Mouse (Mus musculus) heart, embryonic 10.5 days (tissue): ENCODE measurements around the gene Fam107a. TPM values are rescaled to one million over a fixed set of nuclear protein-coding genes. Genes with fewer than 3 reads are reported as not detected.

Source experiments
- DNase-seq: peaks from one replicate; pipeline ENCODE4 v3.0.0-alpha.2; 2017; ENCODE audit warnings: low spot score
- H3K27ac ChIP-seq: fragments of 300-500 bp; sonication (generic); 2 replicates; pipeline ENCODE4 v1.5.1; 2016; ENCODE audit warnings: mild to moderate bottlenecking
- H3K27me3 ChIP-seq: fragments of 300-500 bp; sonication (generic); 2 replicates; pipeline ENCODE4 v1.6.1; 2016; ENCODE audit warnings: mild to moderate bottlenecking; ENCODE audit not compliant: poor library complexity, insufficient read depth, severe bottlenecking
- H3K36me3 ChIP-seq: fragments of 300-500 bp; sonication (generic); 2 replicates; pipeline ENCODE4 v1.6.1; 2016; ENCODE audit warnings: mild to moderate bottlenecking, moderate library complexity
- H3K4me1 ChIP-seq: fragments of 300-500 bp; sonication (generic); 2 replicates; pipeline ENCODE4 v1.6.1; 2016; ENCODE audit warnings: mild to moderate bottlenecking
- H3K4me3 ChIP-seq: fragments of 300-500 bp; sonication (generic); 2 replicates; pipeline ENCODE4 v1.5.1; 2016; ENCODE audit warnings: mild to moderate bottlenecking, moderate library complexity
- H3K9me3 ChIP-seq: fragments of 300-500 bp; sonication (generic); 2 replicates; pipeline ENCODE4 v1.6.1; 2016; ENCODE audit warnings: mild to moderate bottlenecking, moderate library complexity
- WGBS: fragments of 180-500 bp; shearing (Covaris S2); methylation state at CpG from one replicate; pipeline ENCODE4 v1.1.7; 2016; 5-methylcytosine and 5-hydroxymethylcytosine counted together
- polyA plus RNA-seq: library from polyadenylated mRNA; unstranded; fragments of >200 nt; fragmentation: Nextera tagmentation; extraction: Ambion mirVana; gene quantifications from 2 replicates; pipeline ENCODE4 v1.2.1, GENCODE M21; 2016

The Fam107a gene
- polyA plus RNA-seq, 1 experiment from 2014 or later, result 0.35 TPM

DNA sequence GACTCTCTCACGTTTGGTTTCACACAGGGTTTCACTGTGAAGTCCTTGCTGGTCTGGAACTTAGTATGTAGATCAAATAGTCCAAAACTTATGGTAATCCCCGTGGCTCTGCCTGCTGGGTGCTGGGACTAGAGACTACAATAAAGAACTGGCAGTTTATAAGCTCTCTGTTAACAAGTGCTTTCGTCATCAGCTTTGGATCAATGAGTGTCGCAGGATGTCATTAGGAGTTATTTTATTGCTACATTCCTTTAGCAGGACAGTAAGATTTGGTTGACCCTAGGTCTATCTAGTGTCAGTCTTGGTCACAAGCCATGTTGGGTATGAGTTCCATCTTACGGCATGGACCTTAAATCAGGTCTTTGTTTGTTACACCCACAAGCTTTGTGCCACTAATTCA is 57.6 kb downstream of the Fam107a start:
- 73% methylated on average over 5 of the region's 5 CpGs for WGBS
- peaks cover 5% of the 10 kb centered on the region; the same call in 1 of the 2 replicates for H3K4me1 ChIP-seq
- no peak overlapping the region for H3K27ac ChIP-seq
- no peak overlapping the region for H3K4me3 ChIP-seq
- peaks cover 20% of the 10 kb centered on the region; the same call in 1 of the 2 replicates for H3K27me3 ChIP-seq
- H3K36me3 ChIP-seq, result no peaks in the 10 kb centered on the region
- no peak for DNase-seq
- no peaks in the 10 kb centered on the region for H3K9me3 ChIP-seq

DNA sequence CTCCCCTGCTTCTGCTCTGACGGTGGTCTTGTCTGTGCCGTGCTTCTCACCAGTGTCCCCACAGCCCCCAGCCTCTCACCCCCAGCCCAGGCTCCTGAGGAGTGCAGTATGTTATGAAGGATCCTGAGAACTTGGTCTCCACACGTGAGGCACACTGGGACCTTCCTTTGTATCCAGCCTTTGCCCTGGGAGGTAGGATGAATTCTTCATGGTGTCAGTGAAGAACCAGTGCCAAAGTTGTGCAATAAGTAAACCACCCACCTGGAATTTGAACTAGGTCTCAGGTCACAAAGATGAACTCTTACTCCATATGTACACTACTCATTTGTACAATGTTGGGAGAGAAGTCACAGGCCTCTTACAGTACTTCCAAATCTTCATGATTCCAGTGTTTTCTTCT is 58.7 kb downstream of the Fam107a start, which contains the start of gene Acox2:
Gene Acox2, minus strand, starts transcription at position 188 of the 400 bp plus-strand sequence.
- WGBS, result 84% methylated on average over 3 of the region's 3 CpGs
- no peak for DNase-seq
- no peak within 1 kb of the TSS for H3K4me3 ChIP-seq
- no peak within 1 kb of the TSS for H3K27ac ChIP-seq
- H3K36me3 ChIP-seq, result no peaks in the 10 kb centered on the region
- peaks cover 20% of the 10 kb centered on the region; the same call in 1 of the 2 replicates for H3K27me3 ChIP-seq
- peaks cover 5% of the 10 kb centered on the region; the same call in 1 of the 2 replicates for H3K4me1 ChIP-seq
- H3K9me3 ChIP-seq, result no peaks in the 10 kb centered on the region

DNA sequence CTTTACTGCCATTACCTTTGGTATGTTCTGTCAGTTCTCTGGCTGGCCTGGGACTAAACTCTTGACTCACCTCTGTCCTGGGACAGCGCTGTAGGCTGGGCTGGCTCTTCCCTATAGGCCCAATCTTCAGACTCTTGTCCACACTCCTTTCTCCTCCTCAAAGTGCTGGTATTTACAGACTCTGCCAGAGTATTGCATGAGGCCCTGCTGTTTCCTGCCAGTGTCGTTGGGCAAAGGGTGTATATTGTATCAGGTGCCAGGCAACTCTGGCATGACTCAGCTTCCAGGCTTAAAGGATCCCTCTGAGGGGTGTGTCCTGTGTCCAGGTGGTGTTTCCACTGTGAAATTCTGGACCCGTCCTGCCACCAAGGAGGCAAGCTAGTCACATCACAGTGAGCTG is 59.1 kb downstream of the Fam107a start:
- H3K27me3 ChIP-seq, result peaks cover 20% of the 10 kb centered on the region; the same call in 1 of the 2 replicates
- no peak overlapping the region for H3K27ac ChIP-seq
- H3K9me3 ChIP-seq, result no peaks in the 10 kb centered on the region
- H3K36me3 ChIP-seq, result no peaks in the 10 kb centered on the region
- 76% methylated on average over 3 of the region's 3 CpGs for WGBS
- DNase-seq, result no peak
- no peak overlapping the region for H3K4me3 ChIP-seq
- peaks cover 5% of the 10 kb centered on the region; the same call in 1 of the 2 replicates for H3K4me1 ChIP-seq

DNA sequence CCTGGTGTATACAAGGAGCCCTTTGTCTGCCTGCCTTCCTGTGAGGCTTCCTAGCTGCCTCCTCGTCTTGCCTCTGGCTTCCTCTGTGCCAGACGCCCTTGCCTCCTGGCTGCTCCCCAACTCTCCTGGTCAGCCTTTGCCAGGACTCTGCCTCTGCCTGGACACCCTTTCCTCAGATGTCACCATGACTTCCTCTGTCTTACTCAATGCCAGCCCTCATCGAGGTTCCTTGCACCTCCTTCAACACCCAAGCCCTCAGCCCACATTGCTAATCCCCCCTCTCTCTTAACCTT is 59.5 kb downstream of the Fam107a start:
- Histone ChIP-seq H3K4me3 (no peak overlapping the region), H3K4me1 (peaks cover 5% of the 10 kb centered on the region; the same call in 1 of the 2 replicates), H3K27ac (no peak overlapping the region), H3K27me3 (peaks cover 20% of the 10 kb centered on the region; the same call in 1 of the 2 replicates), H3K9me3 (no peaks in the 10 kb centered on the region), H3K36me3 (no peaks in the 10 kb centered on the region)
- DNase-seq, result no peak
- 39% methylated on average over 3 of the region's 3 CpGs for WGBS

DNA sequence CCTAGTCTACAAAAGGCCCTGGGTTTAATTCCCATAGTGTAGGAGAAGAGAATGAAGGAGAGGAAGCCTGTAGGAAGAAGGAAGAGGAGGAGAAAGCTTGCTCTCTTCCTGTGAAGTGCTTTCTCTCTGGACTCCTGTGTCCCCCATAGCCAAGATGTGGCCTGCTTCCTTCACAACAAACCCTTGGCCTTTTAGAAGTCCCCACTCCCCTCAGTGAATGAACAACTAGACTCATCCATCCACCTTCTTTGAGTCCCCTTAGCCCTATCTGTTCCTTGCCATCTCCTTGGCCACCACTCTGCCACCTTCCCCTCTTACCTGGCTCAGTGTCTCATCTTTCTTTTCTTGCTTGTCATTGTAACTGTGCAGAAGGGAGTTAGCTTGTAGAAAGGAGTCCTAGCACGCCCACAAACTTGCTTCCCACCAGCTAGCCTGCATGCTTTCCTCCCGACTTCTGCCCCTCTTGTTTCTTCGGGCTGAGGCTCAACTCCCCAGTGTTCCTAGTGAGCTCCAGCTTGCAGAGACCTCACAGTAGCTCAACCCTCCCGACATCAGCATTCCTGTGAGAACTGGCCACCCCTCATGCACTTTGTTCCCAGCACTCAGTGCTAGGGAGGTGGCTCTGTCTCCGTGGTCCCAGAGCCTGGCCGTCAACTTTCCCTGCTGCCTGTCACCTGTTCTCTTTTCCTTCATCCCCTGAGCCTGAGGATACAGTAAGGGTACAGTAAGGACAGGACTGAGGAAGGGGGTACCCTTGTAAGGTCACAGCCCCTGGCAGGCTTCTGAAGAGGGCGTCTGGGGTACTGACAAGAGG is 60.1 kb downstream of the Fam107a start:
- peaks cover 5% of the 10 kb centered on the region; the same call in 1 of the 2 replicates for H3K4me1 ChIP-seq
- H3K27ac ChIP-seq, result no peak overlapping the region
- WGBS, result 47% methylated on average over 7 of the region's 7 CpGs
- H3K36me3 ChIP-seq, result no peaks in the 10 kb centered on the region
- no peaks in the 10 kb centered on the region for H3K9me3 ChIP-seq
- H3K27me3 ChIP-seq, result peaks cover 23% of the 10 kb centered on the region; the same call in 1 of the 2 replicates
- H3K4me3 ChIP-seq, result no peak overlapping the region
- no peak for DNase-seq

DNA sequence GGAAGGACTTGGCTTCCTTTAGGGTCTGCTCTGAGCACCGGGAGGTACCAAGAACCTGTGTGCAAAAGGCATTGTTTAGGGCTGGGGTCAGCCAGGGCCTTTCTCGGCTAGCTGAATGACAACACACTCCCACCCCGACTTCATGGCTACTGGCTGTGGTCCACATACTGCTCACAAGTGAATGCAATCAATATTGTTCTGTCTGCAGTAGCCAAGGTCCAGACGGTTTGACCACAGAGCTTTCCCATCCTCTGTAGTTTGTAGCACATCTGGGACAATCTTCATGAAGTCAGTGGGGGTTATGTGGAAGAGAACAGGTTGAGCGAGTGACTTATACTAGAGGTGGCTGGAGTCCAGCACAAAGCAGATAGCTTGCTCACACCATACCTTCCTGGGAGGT is 60.9 kb downstream of the Fam107a start:
- no peak for DNase-seq
- H3K27ac ChIP-seq, result no peak overlapping the region
- no peak overlapping the region for H3K4me3 ChIP-seq
- peaks cover 5% of the 10 kb centered on the region; the same call in 1 of the 2 replicates for H3K4me1 ChIP-seq
- peaks cover 25% of the 10 kb centered on the region; the same call in 1 of the 2 replicates for H3K27me3 ChIP-seq
- 71% methylated on average over 5 of the region's 5 CpGs for whole genome bisulfite sequencing
- no peaks in the 10 kb centered on the region for H3K9me3 ChIP-seq
- H3K36me3 ChIP-seq, result no peaks in the 10 kb centered on the region

DNA sequence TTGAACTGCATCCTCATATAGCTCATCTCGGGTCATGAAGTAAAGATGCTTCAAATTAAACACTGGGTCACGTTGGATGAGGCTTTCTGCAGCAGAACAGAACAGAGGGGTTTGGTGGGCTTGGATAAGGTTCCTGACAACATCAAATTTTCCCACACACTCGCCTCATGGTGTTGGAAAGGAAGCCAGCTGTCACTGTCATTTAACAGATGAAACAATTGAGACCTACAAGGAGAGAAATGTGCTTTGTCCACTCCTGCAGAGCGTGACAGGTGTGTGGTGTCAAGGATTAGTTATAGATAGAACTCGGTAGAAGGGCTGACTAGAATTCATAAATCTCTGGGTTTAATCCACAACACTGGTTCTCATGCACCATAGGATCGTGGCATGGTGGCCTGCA is 61.8 kb downstream of the Fam107a start:
- DNase-seq, result no peak
- Histone ChIP-seq H3K9me3 (no peaks in the 10 kb centered on the region), H3K36me3 (no peaks in the 10 kb centered on the region), H3K27ac (no peak overlapping the region), H3K27me3 (peaks cover 25% of the 10 kb centered on the region; the same call in 1 of the 2 replicates), H3K4me3 (no peak overlapping the region), H3K4me1 (peaks cover 5% of the 10 kb centered on the region; the same call in 1 of the 2 replicates)
- WGBS, result 68% methylated on average over 6 of the region's 6 CpGs

DNA sequence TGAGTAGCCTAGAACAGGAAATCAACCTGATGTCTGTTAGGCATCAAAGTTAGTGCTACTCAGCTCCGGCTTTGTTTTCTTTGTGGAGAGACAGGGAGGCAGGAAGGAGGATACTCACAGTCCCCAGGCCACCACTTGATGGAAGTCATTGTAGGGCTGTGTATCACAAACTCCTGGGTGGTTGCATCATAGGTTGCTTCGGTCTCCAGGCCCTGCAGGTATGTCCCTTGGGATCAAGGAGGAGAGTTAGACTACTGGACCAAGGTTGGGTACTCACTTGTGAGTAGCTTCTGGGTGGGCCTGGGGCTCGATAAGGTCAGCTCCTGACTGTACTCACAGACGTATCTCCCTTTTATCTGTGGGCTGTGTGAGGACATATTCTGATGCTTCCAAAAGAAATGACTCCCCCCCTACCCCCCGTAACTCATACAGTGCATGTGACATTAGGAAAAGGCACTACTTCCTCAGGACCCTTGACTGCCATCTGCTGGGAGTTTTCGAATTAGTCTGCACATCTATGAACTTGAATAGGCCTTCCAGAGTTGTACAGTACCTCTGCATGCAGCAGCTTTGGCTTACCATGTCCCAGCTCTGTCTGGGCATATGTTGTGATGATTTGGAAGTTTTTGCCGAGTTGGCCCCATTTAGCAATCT is 62.6 kb downstream of the Fam107a start:
- Histone ChIP-seq H3K9me3 (no peaks in the 10 kb centered on the region), H3K36me3 (no peaks in the 10 kb centered on the region), H3K27me3 (peaks cover 25% of the 10 kb centered on the region; the same call in 1 of the 2 replicates), H3K4me3 (no peak overlapping the region), H3K4me1 (peaks cover 8% of the 10 kb centered on the region; the same call in 1 of the 2 replicates), H3K27ac (no peak overlapping the region)
- DNase-seq, result no peak
- 62% methylated on average over 7 of the region's 7 CpGs for WGBS

DNA sequence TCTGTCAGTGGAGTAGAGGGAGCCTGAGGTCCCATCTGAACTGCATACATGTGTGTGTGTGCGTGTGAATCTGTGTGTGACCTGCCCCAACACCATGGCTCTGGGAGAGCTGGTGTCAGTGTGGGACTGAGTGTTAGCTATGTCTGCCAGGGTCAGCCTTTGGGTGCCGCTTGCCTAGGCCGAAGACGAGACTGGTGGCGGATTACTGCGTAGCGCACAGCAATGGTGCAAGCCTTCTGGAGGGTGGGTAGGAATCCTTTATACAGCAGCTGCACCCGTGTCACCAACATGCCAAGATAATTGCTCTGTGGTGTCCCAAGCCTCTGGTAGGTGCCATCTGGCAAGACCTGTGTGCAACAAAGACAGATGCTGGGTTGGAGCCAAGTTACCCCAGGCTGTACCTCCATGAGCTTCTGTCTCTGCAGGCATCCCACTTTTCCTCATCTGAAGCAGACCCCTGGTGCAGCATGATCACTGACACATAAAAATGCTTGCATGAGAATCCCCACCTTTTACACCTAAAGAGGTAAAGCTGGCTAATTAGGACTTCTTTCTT is 66.4 kb downstream of the Fam107a start:
- no peaks in the 10 kb centered on the region for H3K36me3 ChIP-seq

DNA sequence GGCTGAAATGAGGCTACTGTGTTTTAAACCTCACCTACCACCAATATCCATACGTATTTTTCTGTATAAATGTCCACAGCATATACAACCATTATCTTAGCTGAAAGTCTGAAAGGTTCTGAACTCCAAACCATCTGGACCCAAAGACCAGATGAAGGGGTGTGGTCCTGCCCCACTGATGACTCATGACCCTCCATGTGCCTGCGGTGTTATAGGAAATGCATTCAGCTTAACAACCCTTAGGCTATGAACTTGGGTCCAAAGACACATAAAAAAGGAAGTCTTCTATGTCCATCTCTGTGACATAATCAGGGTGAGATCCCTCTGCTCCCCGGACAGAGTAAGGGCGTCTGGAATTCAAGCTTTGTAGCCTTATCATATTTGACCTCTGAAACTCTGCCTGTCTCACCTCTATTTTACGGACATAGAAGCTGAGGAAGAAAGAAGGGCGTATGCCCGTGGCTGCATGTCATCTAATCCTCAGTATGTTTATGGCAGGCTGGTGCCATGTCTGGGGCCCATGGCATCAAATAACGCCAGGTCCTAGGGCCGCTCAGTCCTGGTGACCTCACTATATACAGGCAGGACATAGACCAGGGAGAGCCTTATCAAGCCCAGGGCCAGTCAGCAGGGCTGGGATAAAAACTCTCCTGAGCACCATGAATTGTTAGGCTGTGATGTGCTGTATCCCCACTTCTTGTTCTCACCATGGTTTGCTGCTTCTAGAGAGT is 67.5 kb downstream of the Fam107a start:
- 0 out of 2 replicates have a peak, but pooled peaks cover 5% of the 10 kb centered on the region for H3K27me3 ChIP-seq
- no peak overlapping the region for H3K27ac ChIP-seq
- DNase-seq, result no peak
- H3K4me1 ChIP-seq, result 0 out of 2 replicates have a peak, but pooled peaks cover 3% of the 10 kb centered on the region
- H3K36me3 ChIP-seq, result no peaks in the 10 kb centered on the region
- WGBS, result 65% methylated on average over 9 of the region's 9 CpGs
- no peaks in the 10 kb centered on the region for H3K9me3 ChIP-seq
- no peak overlapping the region for H3K4me3 ChIP-seq

More for the DNA sequence above, 66.4 kb downstream of the Fam107a start:
- 87% methylated on average over 8 of the region's 8 CpGs for WGBS
- H3K4me3 ChIP-seq, result no peak overlapping the region
- no peak for DNase-seq
- 0 out of 2 replicates have a peak, but pooled peaks cover 3% of the 10 kb centered on the region for H3K4me1 ChIP-seq
- peaks cover 6% of the 10 kb centered on the region; the same call in 1 of the 2 replicates for H3K27me3 ChIP-seq
- H3K9me3 ChIP-seq, result no peaks in the 10 kb centered on the region
- H3K27ac ChIP-seq, result no peak overlapping the region

DNA sequence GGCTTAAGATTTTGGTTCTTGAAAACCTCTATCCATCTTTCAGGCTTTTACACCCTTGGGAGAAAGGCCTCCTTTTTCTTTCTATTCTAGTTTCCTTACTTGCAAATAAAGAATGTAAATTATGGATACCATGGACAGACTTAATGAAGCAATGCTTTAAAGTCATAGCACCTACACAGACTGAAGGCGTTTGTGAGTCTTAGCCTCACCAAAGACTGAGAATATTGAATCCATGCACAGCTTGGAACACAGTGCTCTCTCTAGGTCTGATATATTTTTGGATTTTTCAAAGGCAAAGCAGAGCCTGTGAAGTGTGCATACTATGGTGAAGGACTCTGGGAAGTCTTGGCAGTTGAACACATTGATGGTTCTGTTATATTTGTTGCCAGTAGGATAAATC is 68.6 kb downstream of the Fam107a start:
- DNase-seq, result no peak
- Histone ChIP-seq H3K27me3 (0 out of 2 replicates have a peak, but pooled peaks cover 5% of the 10 kb centered on the region), H3K4me1 (0 out of 2 replicates have a peak, but pooled peaks cover 3% of the 10 kb centered on the region), H3K9me3 (no peaks in the 10 kb centered on the region), H3K4me3 (no peak overlapping the region), H3K36me3 (no peaks in the 10 kb centered on the region), H3K27ac (no peak overlapping the region)
- 77% methylated on average over 1 of the region's 1 CpGs for WGBS

DNA sequence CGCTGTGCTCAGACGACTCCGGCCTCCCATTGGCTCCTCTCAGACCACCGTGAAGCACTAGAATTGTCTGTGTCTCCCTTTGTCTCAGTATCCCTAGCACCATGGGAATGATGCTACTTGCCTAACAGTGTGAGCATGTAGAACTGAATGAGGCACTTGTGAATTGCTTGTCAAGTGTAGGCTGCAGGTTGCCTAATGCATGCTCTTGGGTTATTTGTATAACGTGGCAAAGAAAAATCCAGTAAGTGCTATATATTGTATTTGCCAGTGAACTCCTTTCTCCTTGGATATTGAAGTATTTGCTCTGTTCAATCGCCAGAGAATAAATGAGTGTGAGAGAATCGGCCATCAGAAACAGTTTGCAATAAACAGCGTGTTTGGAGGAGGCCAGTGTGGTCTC is 70.9 kb downstream of the Fam107a start:
- H3K9me3 ChIP-seq, result no peaks in the 10 kb centered on the region
- H3K27ac ChIP-seq, result no peak overlapping the region
- 79% methylated on average over 8 of the region's 8 CpGs for WGBS
- H3K4me1 ChIP-seq, result 0 out of 2 replicates have a peak, but pooled peaks cover 9% of the 10 kb centered on the region
- H3K4me3 ChIP-seq, result no peak overlapping the region
- H3K27me3 ChIP-seq, result no peaks in the 10 kb centered on the region
- H3K36me3 ChIP-seq, result no peaks in the 10 kb centered on the region
- no peak for DNase-seq
